Mouse (Mus musculus) spleen, adult 2 months (tissue): Measurements from ENCODE around the gene Usp22. TPM values are rescaled to one million over a fixed set of nuclear protein-coding genes. Genes with fewer than 3 reads are reported as not detected.

Experiments used
- DNase-seq, 2 experiments: peaks; one replicate each; pipeline versions ENCODE4 v3.0.0 to v3.0.0-alpha.2; 2012 to 2021; ENCODE audit warnings: low spot score in 2 of 2, low read depth in 1 of 2
- H3K27ac ChIP-seq: fragments of 200-500 bp; 2 replicates; pipeline ENCODE4 v1.5.1; 2012; ENCODE audit warnings: low read length, inconsistent platforms; ENCODE audit not compliant: insufficient read depth
- H3K27me3 ChIP-seq: fragments of 200-500 bp; 2 replicates; pipeline ENCODE4 v1.6.1; 2012; ENCODE audit warnings: mild to moderate bottlenecking, moderate library complexity, low read length, inconsistent platforms; ENCODE audit not compliant: control insufficient read depth, insufficient read depth
- H3K36me3 ChIP-seq: fragments of 200-500 bp; 2 replicates; pipeline ENCODE4 v1.6.1; 2012; ENCODE audit warnings: mild to moderate bottlenecking, low read length, inconsistent platforms; ENCODE audit not compliant: control insufficient read depth, insufficient read depth
- H3K4me1 ChIP-seq: fragments of 200-500 bp; 2 replicates; pipeline ENCODE4 v1.6.1; 2011; ENCODE audit warnings: inconsistent platforms; ENCODE audit not compliant: control insufficient read depth, insufficient read depth, insufficient read length
- H3K4me3 ChIP-seq: fragments of 200-500 bp; 2 replicates; pipeline ENCODE4 v1.5.1; 2011; ENCODE audit warnings: mild to moderate bottlenecking, inconsistent platforms; ENCODE audit not compliant: insufficient read depth, insufficient read length; ENCODE audit errors: extremely low read depth
- CTCF ChIP-seq: fragments of 200-500 bp; IDR thresholded peaks from 2 replicates; pipeline ENCODE4 v1.5.1; 2011; ENCODE audit warnings: mild to moderate bottlenecking, inconsistent platforms; ENCODE audit not compliant: insufficient read depth, insufficient read length, insufficient replicate concordance; ENCODE audit errors: extremely low read depth
- POLR2A ChIP-seq: fragments of 200-500 bp; IDR thresholded peaks from 2 replicates; pipeline ENCODE4 v1.6.1; 2011; ENCODE audit warnings: low read depth, low read length, inconsistent platforms
- WGBS: fragments of 180-500 bp; shearing (Covaris S2); methylation state at CpG from one replicate; pipeline ENCODE4 v1.1.7; 2018; 5-methylcytosine and 5-hydroxymethylcytosine counted together
- polyA plus RNA-seq: library from polyadenylated mRNA; depleted of rRNA; stranded (reverse); fragments of >200 nt; gene quantifications from 2 replicates; pipeline ENCODE4 v1.2.3, GENCODE M21; 2012

Usp22 gene
- polyA plus RNA-seq, 1 experiment = 17.5 TPM

GRCm38 (mm10) chr11:61170184-61170583 lies 4.7 kb downstream of the Usp22 start:
- TF ChIP-seq CTCF (no peak), POLR2A (no peak)
- 89% methylated on average over 5 of the region's 5 CpGs for WGBS
- Histone ChIP-seq H3K27ac (no peak overlapping the region), H3K4me1 (peaks cover 4% of the 10 kb centered on the region; the same call in 1 of the 2 replicates), H3K4me3 (no peak overlapping the region), H3K36me3 (peaks cover 10% of the 10 kb centered on the region), H3K27me3 (no peaks in the 10 kb centered on the region)
- DNase-seq = no peak

DNA sequence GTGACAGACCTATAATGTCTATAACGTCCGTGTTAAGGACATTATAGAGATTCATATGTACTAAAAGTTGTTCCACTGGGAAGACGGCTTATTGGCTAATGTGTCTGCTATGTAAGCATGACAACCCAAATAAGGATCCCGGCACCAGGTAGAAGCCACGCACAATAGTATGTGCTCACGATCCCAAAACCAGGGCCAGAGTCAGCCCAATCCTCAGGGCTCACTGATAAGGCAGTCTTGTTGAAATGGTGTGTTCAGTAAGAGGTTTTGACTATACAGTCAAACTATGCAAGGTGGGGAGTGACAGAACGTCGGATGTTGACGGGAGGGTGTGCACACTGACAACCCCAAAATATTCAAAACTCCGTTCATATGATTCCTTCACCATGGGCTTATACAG lies 10.0 kb downstream of the Usp22 start:
- DNase-seq = no peak
- Histone ChIP-seq H3K27ac (no peak overlapping the region), H3K27me3 (no peaks in the 10 kb centered on the region), H3K4me3 (no peak overlapping the region), H3K36me3 (peaks cover 32% of the 10 kb centered on the region), H3K4me1 (peaks cover 7% of the 10 kb centered on the region; the same call in 1 of the 2 replicates)
- TF ChIP-seq POLR2A (no peak), CTCF (no peak)
- WGBS = 95% methylated on average over 10 of the region's 10 CpGs

DNA sequence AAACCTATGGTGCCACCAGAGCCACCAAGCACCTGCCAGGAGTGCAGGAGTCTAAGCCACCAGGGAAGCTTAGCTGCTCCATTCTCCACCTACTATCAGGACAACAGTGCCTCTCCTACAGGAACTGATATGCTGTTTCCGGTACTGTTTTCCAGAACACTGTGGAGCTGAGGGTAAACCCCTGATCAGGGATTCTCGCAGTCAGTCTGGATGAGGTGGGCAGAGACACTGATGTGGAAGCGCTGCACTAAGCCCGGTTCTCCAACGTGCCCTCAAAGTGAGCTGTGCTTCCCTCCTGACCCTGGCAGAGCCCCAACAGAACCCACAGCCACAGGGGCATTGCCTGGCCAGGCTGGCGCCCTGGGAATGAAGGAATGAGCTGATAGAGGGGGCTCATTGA lies 10.5 kb downstream of the Usp22 start:
- no peak overlapping the region for H3K27ac ChIP-seq
- no peak for TF ChIP-seq POLR2A
- no peak for TF ChIP-seq CTCF
- H3K36me3 ChIP-seq = peaks cover 33% of the 10 kb centered on the region
- H3K27me3 ChIP-seq = no peaks in the 10 kb centered on the region
- WGBS = 88% methylated on average over 6 of the region's 6 CpGs
- no peak for DNase-seq
- no peak overlapping the region for H3K4me3 ChIP-seq
- H3K4me1 ChIP-seq = peaks cover 10% of the 10 kb centered on the region; the same call in 1 of the 2 replicates

GRCm38 (mm10) chr11:61163341-61163740 lies 11.5 kb downstream of the Usp22 start:
- peaks cover 10% of the 10 kb centered on the region; the same call in 1 of the 2 replicates for H3K4me1 ChIP-seq
- TF ChIP-seq CTCF (no peak), POLR2A (no peak)
- no peak for DNase-seq
- 93% methylated on average over 3 of the region's 3 CpGs for WGBS
- peaks cover 37% of the 10 kb centered on the region for H3K36me3 ChIP-seq
- no peaks in the 10 kb centered on the region for H3K27me3 ChIP-seq
- no peak overlapping the region for H3K4me3 ChIP-seq
- no peak overlapping the region for H3K27ac ChIP-seq

GRCm38 (mm10) chr11:61162776-61163175 lies 12.1 kb downstream of the Usp22 start:
- no peak overlapping the region for H3K27ac ChIP-seq
- H3K27me3 ChIP-seq = no peaks in the 10 kb centered on the region
- WGBS = 94% methylated on average over 14 of the region's 14 CpGs
- peaks cover 40% of the 10 kb centered on the region for H3K36me3 ChIP-seq
- H3K4me1 ChIP-seq = peaks cover 10% of the 10 kb centered on the region; the same call in 1 of the 2 replicates
- DNase-seq = no peak
- TF ChIP-seq CTCF = no peak
- TF ChIP-seq POLR2A = no peak
- no peak overlapping the region for H3K4me3 ChIP-seq

GRCm38 (mm10) chr11:61161121-61161520 lies 13.7 kb downstream of the Usp22 start:
- no peak for TF ChIP-seq CTCF
- TF ChIP-seq POLR2A = no peak
- DNase-seq = no peak
- WGBS = 90% methylated on average over 13 of the region's 13 CpGs
- Histone ChIP-seq H3K27ac (no peak overlapping the region), H3K27me3 (no peaks in the 10 kb centered on the region), H3K4me1 (peaks cover 10% of the 10 kb centered on the region; the same call in 1 of the 2 replicates), H3K36me3 (peaks cover 38% of the 10 kb centered on the region), H3K4me3 (no peak overlapping the region)
